ENCODE assay signal across 28 mouse cellular contexts in genomic region chr2:74619676-74620246, GRCm38 (mm10). TPM values are rescaled to one million over a fixed set of nuclear protein-coding genes. Genes with fewer than 3 reads are reported as not detected.
"Had no signal": no experiment of that assay in that cellular context is flagged by ENCODE, and none has a peak within 500 bp of the region (broad histone marks: within the 10 kb centered on the region; RNA-seq: fewer than 3 reads in every experiment).

No protein-coding gene starts in this region.

- DNase-seq: gastrocnemius, postnatal 14 days; gastrocnemius, postnatal 36 days; heart, adult 2 months; heart, postnatal 14 days; heart, postnatal 36 days; kidney, adult 11 months; kidney, adult 2 months; kidney, adult 9 months; kidney, postnatal 25 days; kidney, postnatal 4 days; left cerebral cortex, postnatal 4 days had no signal

- H3K27me3 ChIP-seq: heart, embryonic 13.5 days; heart, embryonic 15.5 days; hindbrain, embryonic 13.5 days; hindbrain, embryonic 15.5 days; kidney, embryonic 15.5 days; liver, embryonic 12.5 days had no signal

- H3K9me3 ChIP-seq: heart, embryonic 13.5 days; heart, embryonic 15.5 days; hindbrain, embryonic 13.5 days; hindbrain, embryonic 15.5 days; kidney, embryonic 15.5 days; liver, embryonic 12.5 days had no signal

- H3K27ac ChIP-seq: heart, adult 2 months; heart, embryonic 13.5 days; heart, embryonic 15.5 days; hindbrain, embryonic 13.5 days; hindbrain, embryonic 15.5 days; hindbrain, postnatal 0 days; kidney, embryonic 15.5 days; kidney, postnatal 0 days; layer of hippocampus, adult 2 months; liver, embryonic 12.5 days; liver, embryonic 14.5 days had no signal

- H3K4me1 ChIP-seq: heart, embryonic 13.5 days; heart, embryonic 15.5 days; hindbrain, embryonic 13.5 days; kidney, embryonic 15.5 days; liver, embryonic 12.5 days had no signal

- H3K9ac ChIP-seq: heart, embryonic 13.5 days; heart, embryonic 15.5 days; hindbrain, embryonic 13.5 days; hindbrain, embryonic 15.5 days; kidney, embryonic 15.5 days; liver, embryonic 12.5 days; liver, embryonic 14.5 days had no signal

- H3K4me3 ChIP-seq: heart, adult 2 months; heart, embryonic 13.5 days; heart, embryonic 15.5 days; hindbrain, embryonic 13.5 days; hindbrain, embryonic 15.5 days; kidney, embryonic 15.5 days; layer of hippocampus, adult 2 months; liver, embryonic 12.5 days had no signal

- ATAC-seq: hindbrain, postnatal 0 days; intestine, embryonic 16.5 days; liver, embryonic 12.5 days had no signal

- H3K4me2 ChIP-seq: heart, embryonic 11.5 days; heart, embryonic 13.5 days; heart, embryonic 15.5 days; hindbrain, embryonic 13.5 days; hindbrain, embryonic 15.5 days; kidney, embryonic 15.5 days; liver, embryonic 12.5 days had no signal

- H3K36me3 ChIP-seq: heart, embryonic 13.5 days; heart, embryonic 15.5 days; hindbrain, embryonic 13.5 days; hindbrain, embryonic 15.5 days; kidney, embryonic 15.5 days; liver, embryonic 12.5 days had no signal

RNA-seq across cellular contexts. Expression of gene Evx2, which starts 39.6 kb away (rescaled TPM):
- polyA plus RNA-seq: gonadal fat pad, adult 2 months; heart, adult 2 months; heart, embryonic 11.5 days; heart, embryonic 13.5 days; heart, embryonic 15.5 days; heart, postnatal 0 days; kidney, adult 2 months; kidney, embryonic 15.5 days; liver, adult 2 months; liver, embryonic 12.5 days; liver, embryonic 16.5 days had no signal

RNA-seq across cellular contexts. Expression of gene Hoxd13, which starts 48.3 kb away (rescaled TPM):
- polyA plus RNA-seq: heart, adult 2 months; heart, embryonic 11.5 days; heart, embryonic 13.5 days; heart, embryonic 15.5 days; heart, postnatal 0 days; hindbrain, embryonic 11.5 days; hindbrain, embryonic 13.5 days; hindbrain, embryonic 15.5 days; hindbrain, postnatal 0 days; kidney, adult 2 months; kidney, postnatal 0 days; liver, adult 2 months; liver, embryonic 12.5 days; liver, embryonic 16.5 days had no signal

RNA-seq across cellular contexts. Expression of gene Hoxd12, which starts 55.1 kb away (rescaled TPM):
- polyA plus RNA-seq: heart, adult 2 months; heart, embryonic 11.5 days; heart, embryonic 13.5 days; heart, embryonic 15.5 days; heart, postnatal 0 days; hindbrain, embryonic 11.5 days; hindbrain, embryonic 13.5 days; hindbrain, embryonic 15.5 days; hindbrain, postnatal 0 days; kidney, adult 2 months; liver, adult 2 months; liver, embryonic 12.5 days; liver, embryonic 16.5 days had no signal

RNA-seq across cellular contexts. Expression of gene Hoxd11, which starts 59.6 kb away (rescaled TPM):
- polyA plus RNA-seq: heart, adult 2 months; heart, embryonic 11.5 days; heart, embryonic 13.5 days; heart, embryonic 15.5 days; heart, postnatal 0 days; hindbrain, embryonic 11.5 days; hindbrain, embryonic 13.5 days; hindbrain, embryonic 15.5 days; hindbrain, postnatal 0 days; liver, adult 2 months; liver, embryonic 12.5 days; liver, embryonic 16.5 days had no signal
